Mouse (Mus musculus) heart, postnatal 0 days (tissue): ENCODE data around the gene Kazn. TPM values are rescaled to one million over a fixed set of nuclear protein-coding genes. Genes with fewer than 3 reads are reported as not detected.

ENCODE experiments used
- ATAC-seq: fragments of 200-750 bp; cut with Nextera tagmentation; 2 replicates; pipeline ENCODE4 v1.8.0; 2017; ENCODE audit warnings: low read depth, moderate number of reproducible peaks, moderate library complexity; ENCODE audit not compliant: insufficient read depth
- DNase-seq: peaks from one replicate; pipeline ENCODE4 v3.0.0-alpha.2; 2016; ENCODE audit warnings: low spot score
- H3K27ac ChIP-seq: fragments of 300-500 bp; sonication (generic); 2 replicates; pipeline ENCODE4 v1.5.1; 2014; ENCODE audit warnings: low read depth, mild to moderate bottlenecking
- H3K27me3 ChIP-seq: fragments of 300-500 bp; sonication (generic); 2 replicates; pipeline ENCODE4 v1.6.1; 2014; ENCODE audit warnings: low read length, mixed read lengths; ENCODE audit not compliant: control insufficient read depth, insufficient read depth
- H3K36me3 ChIP-seq: fragments of 300-500 bp; sonication (generic); replicated peaks from 2 replicates; pipeline ENCODE4 v1.6.1; 2014; ENCODE audit warnings: low read length, mixed read lengths; ENCODE audit not compliant: control insufficient read depth, insufficient read depth
- H3K4me1 ChIP-seq: fragments of 300-500 bp; sonication (generic); 2 replicates; pipeline ENCODE4 v1.6.1; 2014; ENCODE audit warnings: antibody characterized with exemption; ENCODE audit not compliant: control insufficient read depth, insufficient read depth
- H3K4me2 ChIP-seq: fragments of 300-500 bp; sonication (generic); 2 replicates; pipeline ENCODE4 v1.6.1; 2014; ENCODE audit warnings: low read depth, mild to moderate bottlenecking, low read length, moderate library complexity
- H3K4me3 ChIP-seq: fragments of 300-500 bp; sonication (generic); 2 replicates; pipeline ENCODE4 v1.5.1; 2014; ENCODE audit warnings: low read depth, low read length
- H3K9ac ChIP-seq: fragments of 300-500 bp; sonication (generic); replicated peaks from 2 replicates; pipeline ENCODE4 v1.6.1; 2014; ENCODE audit warnings: low read depth, low read length, mixed read lengths
- H3K9me3 ChIP-seq: fragments of 300-500 bp; sonication (generic); replicated peaks from 2 replicates; pipeline ENCODE4 v1.6.1; 2016; ENCODE audit warnings: low read length; ENCODE audit not compliant: control insufficient read depth
- CTCF ChIP-seq: IDR thresholded peaks from 2 replicates; pipeline ENCODE4 v1.5.1; 2016; ENCODE audit warnings: antibody characterized with exemption, control low read depth, low read depth
- EP300 ChIP-seq: IDR thresholded peaks from 2 replicates; pipeline ENCODE4 v1.6.1; 2016; ENCODE audit warnings: antibody characterized with exemption, low read depth
- WGBS: fragments of 180-500 bp; shearing (Covaris S2); extraction: QIAGEN DNeasy Blood & Tissue Kit; methylation state at CpG from one replicate; pipeline ENCODE4 v1.1.7; 2014; 5-methylcytosine and 5-hydroxymethylcytosine counted together
- polyA plus RNA-seq: library from polyadenylated mRNA; unstranded; fragments of >200 nt; fragmentation: Nextera tagmentation; extraction: Ambion mirVana; gene quantifications from 2 replicates; pipeline ENCODE4 v1.2.1, GENCODE M21; 2015
- total RNA-seq: library from RNA; depleted of rRNA; stranded (reverse); fragments of >200 nt; gene quantifications from 2 replicates; pipeline ENCODE4 v1.2.3, GENCODE M21; 2014; ENCODE audit warnings: low replicate concordance

Kazn gene
- total and polyA plus RNA-seq, 2 experiments from 2014 or later, result 2.5 to 19.9 TPM

- Histone ChIP-seq H3K4me1 (peaks cover 14% of the 10 kb centered on the region; the same call in 1 of the 2 replicates), H3K4me3 (no peak overlapping the region), H3K9ac (no peak overlapping the region), H3K27ac (no peak overlapping the region), H3K9me3 (no peaks in the 10 kb centered on the region), H3K36me3 (no peaks in the 10 kb centered on the region; the same call in 1 of the 2 replicates), H3K27me3 (no peaks in the 10 kb centered on the region), H3K4me2 (no peak overlapping the region)
- DNase-seq, result no peak
- no peak for ATAC-seq
- 39% methylated on average over 18 of the region's 18 CpGs for WGBS
- TF ChIP-seq EP300 (no peak), CTCF (no peak)
Observed at GRCm38 (mm10) chr4:142071243-142071991, 167.8 kb downstream of the Kazn start.

DNA sequence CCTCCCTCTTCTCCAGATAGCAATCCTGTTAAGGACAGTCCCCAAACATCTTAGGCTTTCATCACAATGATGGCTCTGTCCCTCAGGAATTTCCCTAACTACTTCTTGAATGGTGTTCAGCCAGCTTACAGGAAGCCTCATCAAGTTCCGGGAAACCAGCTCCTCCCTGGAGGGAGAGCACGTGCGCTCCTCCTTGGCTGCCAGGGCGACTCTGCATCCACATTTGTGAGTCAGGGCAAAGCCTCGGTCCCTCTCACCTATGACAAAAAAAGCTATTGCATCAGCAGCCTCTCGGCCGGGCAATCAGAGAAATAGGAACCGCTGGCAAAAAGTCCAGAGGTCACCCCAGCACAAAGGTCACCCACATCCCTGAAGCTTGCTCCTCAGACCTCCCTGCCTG lies 168.4 kb downstream of the Kazn start:
- H3K9ac ChIP-seq, result no peak overlapping the region
- H3K4me3 ChIP-seq, result no peak overlapping the region
- ATAC-seq, result no peak; the same call in 1 of the 2 replicates
- H3K4me1 ChIP-seq, result peaks cover 20% of the 10 kb centered on the region; the same call in 1 of the 2 replicates
- DNase-seq, result no peak
- no peaks in the 10 kb centered on the region for H3K27me3 ChIP-seq
- H3K27ac ChIP-seq, result no peak overlapping the region
- no peak overlapping the region for H3K4me2 ChIP-seq
- no peaks in the 10 kb centered on the region for H3K9me3 ChIP-seq
- no peaks in the 10 kb centered on the region; the same call in 1 of the 2 replicates for H3K36me3 ChIP-seq
- no peak for TF ChIP-seq EP300
- no peak for TF ChIP-seq CTCF
- WGBS, result 27% methylated on average over 8 of the region's 8 CpGs

DNA sequence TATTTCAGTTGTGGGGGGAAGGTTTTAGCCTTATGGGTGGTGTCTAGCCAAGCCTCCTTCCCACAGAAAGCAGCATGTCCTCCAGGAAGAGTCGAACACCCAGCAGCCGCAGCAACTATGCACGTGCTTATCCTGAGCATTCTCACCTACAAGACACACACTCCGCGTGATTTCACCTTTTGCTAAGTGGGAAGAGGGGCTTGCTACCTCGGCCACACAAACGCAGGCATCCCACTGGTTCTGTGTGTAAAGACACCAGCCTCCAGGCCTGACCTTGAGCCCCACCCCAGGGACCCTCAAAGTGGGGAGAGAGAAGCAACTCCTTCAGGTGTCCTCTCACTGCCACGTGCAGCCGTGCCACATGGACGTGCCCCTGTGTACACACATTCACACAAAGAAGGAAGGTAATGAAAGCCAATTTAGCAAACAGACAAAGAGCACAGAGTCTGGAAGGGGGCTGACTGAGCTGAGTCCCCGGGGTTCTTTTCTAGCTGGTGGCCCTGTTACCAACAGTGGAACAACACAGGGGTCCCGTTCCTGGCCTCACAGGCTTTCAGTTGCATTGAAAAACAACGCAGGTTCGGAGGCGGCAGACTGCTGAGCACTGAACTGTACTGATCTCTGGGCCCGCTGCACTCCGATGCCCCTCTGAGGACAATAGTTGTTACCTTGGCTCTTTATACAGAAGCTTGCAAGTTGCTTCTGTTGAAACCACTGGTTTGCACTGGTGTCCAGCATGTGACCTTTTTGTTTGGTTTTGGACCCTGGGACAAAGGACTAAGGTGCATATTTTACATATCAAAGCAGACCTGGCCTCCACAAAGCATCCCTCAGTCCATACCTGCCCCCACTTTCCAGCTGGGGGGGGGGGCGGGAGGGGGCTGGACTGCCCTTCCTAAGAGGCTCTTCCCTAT lies 170.0 kb downstream of the Kazn start:
- Histone ChIP-seq H3K27me3 (no peaks in the 10 kb centered on the region), H3K36me3 (no peaks in the 10 kb centered on the region; the same call in 1 of the 2 replicates), H3K4me2 (no peak overlapping the region), H3K9me3 (no peaks in the 10 kb centered on the region), H3K4me3 (no peak overlapping the region), H3K27ac (no peak overlapping the region), H3K9ac (no peak overlapping the region), H3K4me1 (peaks cover 13% of the 10 kb centered on the region; the same call in 1 of the 2 replicates)
- no peak for ATAC-seq
- DNase-seq, result no peak
- 61% methylated on average over 18 of the region's 18 CpGs for WGBS
- no peak for TF ChIP-seq CTCF
- no peak for TF ChIP-seq EP300

DNA sequence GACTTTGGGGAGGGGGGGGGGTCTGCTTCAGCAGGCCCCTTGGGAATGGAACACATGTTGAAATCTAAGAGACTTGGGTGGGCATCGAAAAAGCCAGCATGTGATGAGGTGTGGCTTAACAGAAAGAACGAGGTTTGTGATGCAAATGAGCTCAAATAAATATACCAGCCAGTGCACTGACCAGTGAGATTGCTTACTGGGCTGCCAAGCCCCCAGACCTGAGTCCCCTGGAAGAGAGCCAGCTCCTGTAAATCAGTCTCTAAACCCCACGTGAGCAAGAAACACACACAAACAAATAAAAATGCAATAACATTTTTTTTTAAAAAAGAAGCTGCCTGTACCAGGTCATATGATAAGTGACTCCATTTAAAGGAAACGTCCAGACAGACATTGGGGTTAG lies 172.6 kb downstream of the Kazn start:
- ATAC-seq (no peak), DNase-seq (no peak)
- TF ChIP-seq EP300, result no peak
- TF ChIP-seq CTCF, result no peak
- H3K9ac ChIP-seq, result no peak overlapping the region
- peak overlapping the region; percentile 56; the same call in 1 of the 2 replicates for H3K27ac ChIP-seq
- H3K4me1 ChIP-seq, result peaks cover 18% of the 10 kb centered on the region; the same call in 1 of the 2 replicates
- H3K36me3 ChIP-seq, result no peaks in the 10 kb centered on the region; the same call in 1 of the 2 replicates
- H3K4me3 ChIP-seq, result no peak overlapping the region
- no peaks in the 10 kb centered on the region for H3K27me3 ChIP-seq
- H3K4me2 ChIP-seq, result no peak overlapping the region
- H3K9me3 ChIP-seq, result no peaks in the 10 kb centered on the region
- 62% methylated on average over 4 of the region's 4 CpGs for WGBS

GRCm38 (mm10) chr4:142065835-142066234 lies 173.4 kb downstream of the Kazn start:
- no peak overlapping the region for H3K9ac ChIP-seq
- H3K4me2 ChIP-seq, result 0 out of 2 replicates have a peak overlapping the region, but pooled peaks have one; percentile 7
- WGBS, result 29% methylated on average over 6 of the region's 6 CpGs
- DNase-seq, result no peak
- H3K27ac ChIP-seq, result peak overlapping the region; percentile 56
- no peaks in the 10 kb centered on the region; the same call in 1 of the 2 replicates for H3K36me3 ChIP-seq
- H3K9me3 ChIP-seq, result no peaks in the 10 kb centered on the region
- TF ChIP-seq CTCF (no peak), EP300 (no peak)
- ATAC-seq, result peak; percentile 34
- H3K4me3 ChIP-seq, result no peak overlapping the region
- no peaks in the 10 kb centered on the region for H3K27me3 ChIP-seq
- peaks cover 21% of the 10 kb centered on the region; the same call in 1 of the 2 replicates for H3K4me1 ChIP-seq
